Mouse (Mus musculus) B cell, adult 2 months (primary cell): ENCODE measurements around the gene Gale.

Source experiments
- DNase-seq, 2 experiments: peaks; one replicate each; pipeline ENCODE4 v3.0.0; 2022

Gene Gale

DNA sequence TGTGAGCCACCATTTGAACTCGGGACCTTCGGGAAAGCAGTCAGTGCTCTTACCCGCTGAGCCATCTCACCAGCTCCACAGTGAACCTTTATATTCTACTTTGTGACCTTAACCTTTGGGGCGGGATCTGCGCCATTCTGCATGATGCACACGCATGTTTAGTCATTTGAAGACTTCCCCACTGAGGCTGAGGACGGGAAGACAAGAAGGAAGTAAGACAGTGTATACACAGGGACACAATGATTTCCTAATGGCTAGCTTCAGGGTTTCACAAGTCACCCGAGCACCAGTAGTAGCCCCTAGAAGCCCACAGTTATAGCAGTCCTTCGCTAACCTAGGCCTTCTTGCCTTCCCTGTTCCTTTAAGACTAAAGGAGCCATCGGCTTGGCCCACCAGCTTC is 17.8 kb upstream of the Gale start:
- no peak for DNase-seq

- DNase-seq, result peak; percentile 96 to 97
Measured at GRCm38 (mm10) chr4:135946278-135946658, 17.3 kb upstream of the Gale start, which contains the start of gene Hmgcl. Hmgcl (plus strand) TSS chr4:135946448.

DNA sequence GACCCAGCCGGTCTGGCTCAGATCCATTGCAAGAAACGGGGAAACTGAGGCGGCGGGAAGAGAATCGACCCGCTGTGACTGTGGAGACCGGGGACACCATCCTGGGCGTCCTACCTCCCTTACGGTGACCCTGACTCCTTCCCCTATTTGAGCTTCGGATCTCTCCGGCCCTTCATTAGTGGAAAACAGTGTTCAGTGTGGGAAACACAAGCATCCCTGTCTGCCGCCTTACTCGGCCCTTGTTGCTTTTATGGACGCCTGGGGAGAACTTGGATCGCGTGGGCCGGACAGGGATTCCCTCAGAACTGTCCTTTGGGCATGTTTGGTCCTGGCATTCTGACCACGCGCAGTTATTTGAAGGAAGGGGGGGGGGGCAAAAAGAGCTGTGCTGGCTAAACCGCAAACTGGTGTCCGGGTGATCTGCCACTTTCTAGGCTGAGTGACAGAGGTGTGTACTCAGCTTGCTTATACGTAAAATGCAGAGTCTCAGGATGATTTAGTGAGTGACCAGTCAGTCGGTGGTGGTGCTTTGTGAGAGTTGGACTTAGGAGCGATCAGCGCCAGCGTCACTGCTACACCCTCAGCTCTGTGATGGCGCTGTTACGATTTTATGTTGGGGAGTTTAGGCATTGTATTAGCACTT is 16.7 kb upstream of the Gale start:
- peak in 1 of 2 experiments; percentile 16 for DNase-seq

GRCm38 (mm10) chr4:135948142-135948541 is 15.4 kb upstream of the Gale start:
- DNase-seq, result peak in 1 of 2 experiments; percentile 15

- no peak for DNase-seq
Measured at GRCm38 (mm10) chr4:135949475-135949874, 14.1 kb upstream of the Gale start.

GRCm38 (mm10) chr4:135949911-135950310 is 13.6 kb upstream of the Gale start:
- no peak for DNase-seq

DNA sequence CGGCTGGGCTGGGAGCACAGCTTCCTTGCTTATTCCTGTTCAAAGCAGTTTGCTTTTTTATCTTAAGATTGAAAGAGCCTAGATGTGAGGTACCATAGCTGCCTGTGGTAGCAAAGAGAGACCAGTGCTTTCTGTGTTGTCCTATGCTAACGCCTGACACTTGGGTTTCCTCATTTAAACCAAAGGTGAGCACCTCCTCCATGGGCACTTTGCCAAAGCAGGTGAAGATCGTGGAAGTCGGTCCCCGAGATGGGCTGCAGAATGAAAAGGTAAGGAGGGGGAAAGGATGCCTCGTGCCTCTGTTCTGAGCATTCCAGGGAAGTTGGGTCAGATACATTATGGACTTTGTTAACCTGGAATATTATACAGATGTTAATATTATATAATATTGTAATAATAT is 13.2 kb upstream of the Gale start:
- no peak for DNase-seq

DNA sequence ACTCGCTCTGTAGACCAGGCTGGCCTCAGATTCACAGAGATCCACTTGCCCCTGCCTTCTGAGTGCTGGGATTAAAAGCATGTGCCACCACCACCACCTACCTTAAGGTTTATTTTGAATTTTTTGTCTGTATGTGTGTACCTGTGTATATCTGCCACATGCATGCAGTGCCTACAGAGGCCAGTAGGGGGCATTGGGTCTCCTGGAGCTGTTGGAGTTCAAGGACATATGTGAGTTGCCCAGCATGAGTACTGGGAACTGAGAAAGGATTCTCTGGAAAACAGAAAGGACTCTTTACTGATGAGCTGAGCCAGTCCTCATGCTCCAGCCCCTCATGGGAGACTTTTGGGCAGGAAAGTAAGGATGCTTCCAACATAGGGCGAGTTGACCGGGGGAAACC is 12.0 kb upstream of the Gale start:
- peak; percentile 60 to 65 for DNase-seq

DNA sequence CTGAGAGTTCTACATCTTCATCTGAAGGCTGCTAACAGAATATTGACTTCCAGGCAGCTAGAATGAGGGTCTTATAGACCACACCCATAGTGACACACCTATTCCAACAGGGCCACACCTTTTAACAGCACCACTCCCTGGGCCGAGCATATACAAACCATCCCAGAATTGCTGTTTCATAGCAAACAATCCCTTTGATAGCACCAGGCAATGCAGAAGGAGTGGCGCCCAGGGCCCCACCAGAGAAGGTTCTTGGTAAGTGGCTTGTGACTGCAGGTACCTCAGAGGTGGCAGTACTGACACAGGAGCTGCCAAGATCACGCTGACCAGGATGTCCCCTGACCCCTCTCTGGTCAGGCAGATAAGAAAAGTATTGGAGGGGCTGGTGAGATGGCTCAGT is 10.3 kb upstream of the Gale start:
- no peak for DNase-seq

DNA sequence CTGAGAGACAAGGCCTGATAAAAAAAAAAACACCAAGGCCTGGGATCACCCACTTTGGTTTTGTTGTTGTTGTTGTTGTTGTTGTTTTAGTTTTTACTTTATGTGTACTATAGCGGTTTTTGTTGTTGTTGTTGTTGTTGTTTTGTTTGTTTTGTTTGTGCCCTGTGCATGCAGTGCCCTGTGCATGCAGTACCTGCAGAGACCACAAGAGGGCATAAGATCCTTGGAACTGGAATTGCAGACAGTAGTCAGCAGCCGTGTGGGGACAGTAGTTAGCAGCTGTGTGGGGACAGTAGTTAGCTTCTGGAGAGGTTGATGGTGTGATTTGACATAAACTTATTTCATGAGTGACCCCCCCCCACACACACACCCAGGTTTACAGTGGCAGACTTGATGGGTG is 9.3 kb upstream of the Gale start:
- peak; percentile 89 for DNase-seq

DNA sequence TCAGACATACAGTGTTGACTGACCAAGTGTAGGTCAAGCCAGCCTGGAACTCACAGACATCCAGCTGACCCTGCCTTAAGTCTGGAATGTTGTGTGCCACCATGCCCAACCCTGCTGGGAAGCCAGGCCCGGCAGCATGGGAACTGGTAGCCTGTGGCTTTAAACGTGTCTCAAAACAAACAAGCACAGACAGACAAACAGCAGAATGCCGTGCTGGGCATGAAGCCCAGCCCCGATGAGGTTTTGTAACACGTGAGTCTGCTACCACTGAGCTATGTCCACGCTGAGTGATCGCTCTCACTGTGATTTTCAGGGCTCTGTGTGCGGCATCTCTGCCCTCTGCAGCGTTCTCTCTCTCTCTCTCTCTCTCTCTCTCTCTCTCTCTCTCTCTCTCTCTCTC is 7.6 kb upstream of the Gale start:
- no peak for DNase-seq

- no peak for DNase-seq
Measured at GRCm38 (mm10) chr4:135958354-135958753, 5.2 kb upstream of the Gale start.

DNA sequence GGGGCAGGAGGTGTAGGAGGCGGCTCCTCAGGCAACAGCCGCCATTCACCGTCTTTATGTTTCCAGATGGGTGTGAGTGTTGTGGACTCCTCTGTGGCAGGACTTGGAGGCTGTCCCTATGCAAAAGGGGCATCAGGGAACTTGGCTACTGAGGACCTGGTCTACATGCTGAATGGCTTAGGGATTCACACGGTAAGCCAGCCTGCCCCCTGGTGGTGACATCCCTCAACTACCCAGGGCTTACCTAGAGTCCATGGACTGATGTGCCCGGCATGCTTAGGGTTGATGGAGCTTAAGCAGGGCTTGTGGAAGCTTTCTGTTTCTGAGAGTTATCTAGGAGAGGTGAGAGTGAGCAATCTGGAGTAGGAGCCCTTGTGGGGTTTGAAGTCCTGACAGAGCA is 2.8 kb upstream of the Gale start:
- DNase-seq, result peak; percentile 90 to 93

DNA sequence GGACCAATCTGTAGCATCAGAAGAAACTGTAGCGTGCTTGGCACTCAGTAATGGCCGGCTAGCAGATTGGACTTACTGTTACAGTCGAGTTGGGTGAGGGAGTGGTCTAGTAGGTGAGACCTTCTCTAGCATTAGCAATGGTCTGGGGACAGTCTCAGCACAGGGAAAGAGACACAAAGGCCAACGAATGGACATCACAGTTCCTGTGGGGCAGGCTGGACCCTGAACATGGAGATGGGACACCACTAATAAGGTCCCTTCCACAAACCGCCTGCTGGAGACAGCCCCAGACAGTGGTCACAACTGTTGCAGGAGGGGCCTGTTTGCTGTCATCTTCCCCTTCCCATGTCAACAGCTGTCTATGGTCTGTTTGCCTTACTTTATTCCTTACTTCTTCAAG is 1.8 kb upstream of the Gale start:
- DNase-seq, result no peak

- DNase-seq, result no peak
Measured at GRCm38 (mm10) chr4:135962198-135962597, 1.3 kb upstream of the Gale start.

DNA sequence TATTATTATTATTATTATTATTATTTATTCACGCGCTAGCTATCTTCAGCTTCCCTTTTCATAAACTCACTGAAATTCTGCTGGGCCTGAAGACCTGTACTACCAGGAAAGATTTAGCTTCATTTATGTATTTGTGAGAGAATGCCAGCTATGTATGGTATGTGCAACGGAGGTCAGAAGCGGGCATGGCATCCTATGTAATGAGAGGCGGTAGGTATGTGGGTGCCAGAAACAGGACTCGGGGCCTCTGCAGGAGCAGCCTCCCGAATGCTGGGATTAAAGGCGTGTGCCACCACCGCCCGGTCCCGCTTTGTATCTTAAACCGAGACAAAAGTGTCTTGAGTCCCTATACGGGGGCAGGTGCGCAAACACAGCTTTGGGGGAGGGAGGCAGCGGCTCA is 581 bp upstream of the Gale start:
- DNase-seq, result no peak

- peak; percentile 24 to 33 for DNase-seq
Measured at GRCm38 (mm10) chr4:135964426-135964825, 899 bp downstream of the Gale start.

DNA sequence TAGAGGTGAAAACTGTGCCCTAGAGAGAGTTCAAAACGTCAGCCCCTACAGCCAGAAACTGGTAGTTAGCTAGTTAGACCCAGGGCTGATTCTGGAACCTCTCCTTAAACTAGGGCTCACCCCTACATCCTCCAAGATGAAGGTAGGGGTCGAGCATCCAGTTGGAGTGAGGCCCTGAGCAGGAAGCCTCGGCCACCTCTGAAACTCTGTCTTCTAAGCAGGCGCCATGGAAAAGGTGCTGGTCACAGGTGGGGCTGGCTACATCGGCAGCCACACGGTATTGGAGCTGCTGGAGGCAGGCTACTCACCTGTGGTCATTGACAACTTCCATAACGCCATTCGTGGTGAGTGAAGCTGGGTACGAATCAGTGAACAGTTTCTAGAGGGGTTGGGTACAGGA is 1.6 kb downstream of the Gale start:
- DNase-seq, result no peak

GRCm38 (mm10) chr4:135966283-135966682 is 2.8 kb downstream of the Gale start:
- DNase-seq, result no peak

DNA sequence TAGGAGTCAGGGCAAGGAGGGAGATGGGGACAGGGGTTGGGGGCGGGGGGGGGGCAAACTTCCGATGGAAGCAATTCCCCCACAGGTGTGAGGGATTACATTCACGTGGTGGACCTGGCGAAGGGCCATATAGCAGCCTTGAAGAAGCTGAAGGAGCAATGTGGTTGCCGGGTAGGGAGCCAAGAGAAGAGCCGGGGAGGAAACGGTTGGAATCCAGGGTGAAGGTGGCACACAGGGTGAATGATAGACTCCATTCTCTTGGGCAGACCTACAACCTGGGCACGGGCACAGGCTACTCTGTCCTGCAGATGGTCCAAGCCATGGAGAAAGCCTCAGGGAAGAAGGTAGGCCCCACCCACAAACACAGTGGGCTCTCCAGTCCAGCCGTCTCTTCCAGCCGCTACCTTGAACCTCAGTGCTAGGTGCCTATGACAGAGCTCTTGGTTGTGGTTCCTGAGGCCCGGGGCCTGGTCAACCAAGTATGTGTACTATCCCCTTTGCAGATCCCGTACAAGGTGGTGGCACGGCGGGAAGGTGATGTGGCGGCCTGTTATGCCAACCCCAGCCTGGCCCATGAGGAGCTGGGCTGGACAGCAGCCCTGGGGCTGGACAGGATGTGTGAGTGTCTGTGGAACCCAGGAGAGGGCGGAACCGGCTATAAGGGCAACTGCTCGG is 3.7 kb downstream of the Gale start:
- no peak for DNase-seq

- no peak for DNase-seq
Measured at GRCm38 (mm10) chr4:135968271-135968869, 4.8 kb downstream of the Gale start.

DNA sequence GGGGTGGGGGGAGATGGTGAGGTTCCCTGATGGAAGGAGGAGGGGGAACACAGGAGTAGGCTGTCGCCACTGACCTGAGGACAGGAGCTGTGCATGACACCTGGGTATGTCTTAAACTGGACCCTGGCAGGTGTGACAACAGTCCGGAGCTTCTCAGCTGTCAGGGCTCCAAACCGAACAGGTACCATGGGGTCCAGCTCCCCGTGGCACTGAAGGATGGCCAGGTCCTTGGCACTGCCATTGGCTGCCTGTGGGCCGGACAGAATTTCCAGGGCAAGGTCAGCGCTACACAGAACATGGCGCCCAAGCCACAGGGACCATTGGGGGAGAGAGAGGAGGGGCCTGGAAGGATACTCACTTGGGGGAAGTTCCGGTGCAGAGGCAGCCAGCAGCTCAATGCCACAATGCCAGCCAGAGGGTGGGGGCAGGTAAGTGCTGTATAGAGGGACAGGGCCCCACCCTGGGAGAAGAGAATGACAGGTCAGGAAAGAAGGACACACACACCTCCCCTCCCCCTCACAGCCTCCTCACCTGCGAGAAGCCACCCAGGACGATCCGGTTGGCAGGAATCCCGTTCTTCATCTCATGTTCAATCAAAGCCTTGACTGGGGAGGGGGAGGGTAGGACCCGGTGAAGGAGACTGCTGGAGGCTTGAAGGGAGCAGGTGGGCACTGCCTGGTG is 5.7 kb downstream of the Gale start:
- no peak for DNase-seq

DNA sequence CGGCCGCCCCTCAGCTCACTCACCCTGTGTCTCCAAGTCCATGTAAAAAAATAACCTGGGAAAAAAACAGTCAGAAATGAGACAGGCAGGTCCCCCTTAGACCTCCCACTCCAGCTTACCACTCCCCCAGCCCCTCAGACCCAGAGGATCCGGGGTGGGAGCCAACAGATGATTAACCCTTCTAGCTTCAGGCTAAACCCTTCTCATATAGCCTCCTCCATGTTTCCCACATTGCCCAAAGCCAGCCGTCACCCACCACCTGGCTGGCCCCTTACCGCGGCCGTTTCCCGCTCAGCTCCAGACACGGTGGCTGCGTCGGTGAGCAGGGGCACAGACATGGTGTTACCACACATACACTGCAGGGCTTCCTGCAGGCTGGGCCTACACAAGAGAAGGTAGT is 7.1 kb downstream of the Gale start:
- DNase-seq, result no peak
